Mouse (Mus musculus): ENCODE measurements around the gene Adamts14. TPM values are rescaled to one million over a fixed set of nuclear protein-coding genes. Genes with fewer than 3 reads are reported as not detected.

Gene Adamts14
- polyA plus RNA-seq, 1 experiment from 2014 or later = 1.1 TPM

DNA sequence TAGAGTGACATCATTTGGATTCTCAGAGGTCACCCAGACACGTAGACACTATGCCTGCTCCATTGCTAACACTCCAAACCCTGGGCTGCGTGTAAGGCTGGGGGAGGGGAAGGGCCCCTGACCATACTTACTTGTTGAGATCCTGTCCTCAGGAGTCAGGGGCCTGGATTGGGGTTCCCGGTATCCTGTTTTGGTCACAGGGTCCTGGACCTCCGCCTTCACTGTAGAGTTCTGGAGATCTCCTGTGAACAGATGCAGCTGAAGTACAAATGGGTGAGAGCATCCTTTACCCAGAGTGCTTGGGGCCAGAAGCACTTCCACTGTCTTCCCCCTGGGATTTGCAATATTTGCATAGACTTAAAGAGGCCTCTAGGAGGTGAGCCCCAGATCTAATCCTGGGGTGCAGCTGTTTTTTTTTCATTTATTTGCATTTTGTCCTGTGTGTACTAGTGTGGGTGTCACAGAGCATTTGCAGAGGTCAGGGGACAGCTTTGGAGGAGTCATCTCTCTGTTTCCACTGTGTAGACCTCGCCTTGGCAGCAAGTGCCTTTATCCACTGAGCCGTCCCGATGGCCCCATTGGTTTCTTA is 72.9 kb downstream of the Adamts14 start:
- WGBS = 84% methylated on average over 7 of the region's 7 CpGs
- no peaks in the 10 kb centered on the region for H3K4me1 ChIP-seq (replicated peaks; ENCODE audit: control insufficient read depth, insufficient read depth)
- no peak for ATAC-seq (ENCODE audit: low FRiP score, low TSS enrichment)

DNA sequence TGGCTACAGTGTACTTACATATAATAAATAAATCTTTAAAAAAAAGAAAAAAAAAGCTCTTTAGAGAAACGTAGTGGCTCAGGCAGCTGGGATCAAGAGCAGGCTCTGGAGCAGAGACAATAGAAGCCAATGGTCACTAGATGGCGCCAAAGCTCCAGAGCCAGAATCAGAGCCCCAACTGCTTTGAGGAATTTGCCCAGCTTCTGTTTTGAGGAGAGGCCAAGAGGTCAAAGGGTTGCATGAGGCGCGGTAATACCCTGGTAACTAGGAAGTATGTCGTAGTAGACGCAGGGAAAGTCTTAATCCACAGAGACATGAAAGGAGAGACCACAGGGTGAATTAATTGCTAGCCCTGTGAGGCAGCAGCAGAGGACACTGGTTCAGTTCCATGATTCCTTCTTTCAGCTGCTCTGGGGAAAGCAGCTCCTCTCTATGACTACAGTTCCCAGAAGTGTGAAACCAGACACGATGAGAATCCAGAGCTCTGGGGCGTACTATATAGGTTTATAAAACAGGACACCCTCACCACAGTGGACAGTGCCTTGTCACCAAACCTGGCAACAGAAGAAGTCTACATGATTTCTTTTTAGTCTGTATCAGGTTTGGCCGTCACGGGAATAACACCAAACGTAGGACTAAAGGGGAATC is 73.5 kb downstream of the Adamts14 start:
- Histone ChIP-seq H3K4me3 (ENCODE audit: low read depth, low read length) (no peak overlapping the region), H3K4me2 (replicated peaks; ENCODE audit: low read depth) (no peak overlapping the region), H3K9me3 (ENCODE audit: control insufficient read depth, low read length) (no peaks in the 10 kb centered on the region), H3K9ac (ENCODE audit: low read length) (no peak overlapping the region), H3K4me1 (replicated peaks; ENCODE audit: control insufficient read depth, insufficient read depth) (no peaks in the 10 kb centered on the region), H3K27me3 (ENCODE audit: control insufficient read depth, insufficient read depth, low read length) (no peaks in the 10 kb centered on the region), H3K36me3 (ENCODE audit: control insufficient read depth, insufficient read depth, low read length) (no peaks in the 10 kb centered on the region), H3K27ac (replicated peaks) (no peak overlapping the region)
- ATAC-seq (ENCODE audit: low FRiP score, low TSS enrichment) (peak; percentile 45; the same call in 1 of the 2 replicates), DNase-seq (ENCODE audit: low spot score) (peak; percentile 74)
- TF ChIP-seq EP300 (optimal IDR thresholded peaks at IDR 0.05) (no peak), CTCF (IDR thresholded peaks at IDR 0.05; ENCODE audit: low read depth) (peak; percentile 98)
- 28% methylated on average over 11 of the region's 11 CpGs for WGBS

More for the DNA sequence above, 72.9 kb downstream of the Adamts14 start:
- H3K4me3 ChIP-seq (ENCODE audit: low read depth, low read length) = no peak overlapping the region
- H3K27ac ChIP-seq (replicated peaks) = no peak overlapping the region
- H3K9me3 ChIP-seq (ENCODE audit: control insufficient read depth, low read length) = no peaks in the 10 kb centered on the region
- no peaks in the 10 kb centered on the region for H3K36me3 ChIP-seq (ENCODE audit: control insufficient read depth, insufficient read depth, low read length)
- TF ChIP-seq EP300 (optimal IDR thresholded peaks at IDR 0.05) = no peak
- TF ChIP-seq CTCF (IDR thresholded peaks at IDR 0.05; ENCODE audit: low read depth) = no peak
- no peak overlapping the region for H3K4me2 ChIP-seq (replicated peaks; ENCODE audit: low read depth)
- DNase-seq (ENCODE audit: low spot score) = no peak
- no peak overlapping the region for H3K9ac ChIP-seq (ENCODE audit: low read length)
- H3K27me3 ChIP-seq (ENCODE audit: control insufficient read depth, insufficient read depth, low read length) = no peaks in the 10 kb centered on the region

DNA sequence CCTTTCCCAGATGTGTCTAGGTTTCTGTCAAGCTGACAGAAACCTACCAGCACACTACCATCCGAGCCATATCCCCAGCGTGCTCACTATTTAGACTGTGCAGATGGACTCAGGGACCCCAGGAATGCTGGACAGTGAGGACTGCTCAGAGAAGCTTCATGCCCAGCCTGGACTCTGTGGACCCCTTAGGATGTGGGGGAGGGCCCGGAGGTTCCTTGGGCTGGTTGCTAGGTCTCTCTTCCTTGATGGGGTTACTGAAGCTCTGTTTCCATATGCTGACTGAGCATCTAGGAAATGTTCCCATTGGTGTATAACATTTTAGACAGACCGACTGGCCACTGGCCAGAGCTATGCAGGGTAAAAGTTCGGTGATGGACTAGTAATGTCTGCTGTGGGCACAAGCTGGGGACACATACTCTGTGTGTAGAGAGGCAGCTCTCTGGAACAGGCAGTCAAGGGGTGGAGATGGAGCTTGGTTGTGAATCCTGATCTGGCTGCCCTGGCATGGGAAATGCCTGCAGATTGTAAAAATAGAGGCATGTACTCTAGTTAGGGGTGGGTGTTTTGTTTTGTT is 77.4 kb downstream of the Adamts14 start:
- H3K4me3 ChIP-seq (ENCODE audit: low read depth, low read length) = no peak overlapping the region
- H3K27me3 ChIP-seq (ENCODE audit: control insufficient read depth, insufficient read depth, low read length) = no peaks in the 10 kb centered on the region
- no peaks in the 10 kb centered on the region for H3K36me3 ChIP-seq (ENCODE audit: control insufficient read depth, insufficient read depth, low read length)
- 80% methylated on average over 5 of the region's 5 CpGs for WGBS
- H3K27ac ChIP-seq (replicated peaks) = peak overlapping the region; percentile 59
- no peaks in the 10 kb centered on the region for H3K9me3 ChIP-seq (ENCODE audit: control insufficient read depth, low read length)
- no peaks in the 10 kb centered on the region for H3K4me1 ChIP-seq (replicated peaks; ENCODE audit: control insufficient read depth, insufficient read depth)
- H3K9ac ChIP-seq (ENCODE audit: low read length) = no peak overlapping the region
- H3K4me2 ChIP-seq (replicated peaks; ENCODE audit: low read depth) = no peak overlapping the region
- DNase-seq (ENCODE audit: low spot score) (no peak), ATAC-seq (ENCODE audit: low FRiP score, low TSS enrichment) (no peak)
- TF ChIP-seq CTCF (IDR thresholded peaks at IDR 0.05; ENCODE audit: low read depth) (no peak), EP300 (optimal IDR thresholded peaks at IDR 0.05) (no peak)

DNA sequence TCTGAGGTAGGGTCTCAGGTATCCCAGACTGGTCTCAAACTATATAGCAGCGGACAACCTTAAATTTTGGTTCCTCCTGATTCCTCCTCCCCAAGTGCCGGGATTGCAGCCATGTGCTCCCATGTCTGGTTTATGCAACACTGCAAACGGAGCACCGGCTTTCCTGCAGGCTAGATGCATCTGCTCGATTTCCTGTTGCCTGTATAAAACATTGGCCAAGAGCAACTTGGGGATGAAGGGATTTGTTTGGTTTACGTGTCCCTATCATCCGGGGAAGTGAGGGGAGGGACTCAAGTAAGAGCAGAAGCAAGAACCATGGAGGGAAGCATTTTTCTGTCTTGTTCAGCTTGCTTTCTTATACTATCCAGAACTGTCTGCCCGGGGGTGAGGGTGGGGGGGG is 78.0 kb downstream of the Adamts14 start:
- Histone ChIP-seq H3K4me3 (ENCODE audit: low read depth, low read length) (no peak overlapping the region), H3K4me2 (replicated peaks; ENCODE audit: low read depth) (no peak overlapping the region), H3K4me1 (replicated peaks; ENCODE audit: control insufficient read depth, insufficient read depth) (no peaks in the 10 kb centered on the region), H3K9ac (ENCODE audit: low read length) (no peak overlapping the region), H3K9me3 (ENCODE audit: control insufficient read depth, low read length) (no peaks in the 10 kb centered on the region), H3K27me3 (ENCODE audit: control insufficient read depth, insufficient read depth, low read length) (no peaks in the 10 kb centered on the region), H3K27ac (replicated peaks) (peak overlapping the region; percentile 59), H3K36me3 (ENCODE audit: control insufficient read depth, insufficient read depth, low read length) (no peaks in the 10 kb centered on the region)
- TF ChIP-seq EP300 (optimal IDR thresholded peaks at IDR 0.05) (no peak), CTCF (IDR thresholded peaks at IDR 0.05; ENCODE audit: low read depth) (no peak)
- WGBS = 48% methylated on average over 8 of the region's 8 CpGs
- no peak for ATAC-seq (ENCODE audit: low FRiP score, low TSS enrichment)
- no peak for DNase-seq (ENCODE audit: low spot score)

- Histone ChIP-seq H3K36me3 (ENCODE audit: control insufficient read depth, insufficient read depth, low read length) (no peaks in the 10 kb centered on the region), H3K4me3 (ENCODE audit: low read depth, low read length) (no peak overlapping the region), H3K27me3 (ENCODE audit: control insufficient read depth, insufficient read depth, low read length) (no peaks in the 10 kb centered on the region), H3K4me2 (replicated peaks; ENCODE audit: low read depth) (no peak overlapping the region), H3K9ac (ENCODE audit: low read length) (no peak overlapping the region), H3K27ac (replicated peaks) (peak overlapping the region; percentile 77), H3K9me3 (ENCODE audit: control insufficient read depth, low read length) (no peaks in the 10 kb centered on the region), H3K4me1 (replicated peaks; ENCODE audit: control insufficient read depth, insufficient read depth) (no peaks in the 10 kb centered on the region)
- 59% methylated on average over 9 of the region's 9 CpGs for WGBS
- DNase-seq (ENCODE audit: low spot score) (no peak), ATAC-seq (ENCODE audit: low FRiP score, low TSS enrichment) (no peak)
- TF ChIP-seq EP300 (optimal IDR thresholded peaks at IDR 0.05) = no peak
- TF ChIP-seq CTCF (IDR thresholded peaks at IDR 0.05; ENCODE audit: low read depth) = no peak
Measured at GRCm38 (mm10) chr10:61194611-61195010, 78.6 kb downstream of the Adamts14 start.

- 71% methylated on average over 3 of the region's 3 CpGs for WGBS
Measured at GRCm38 (mm10) chr10:61188010-61188409, 85.2 kb downstream of the Adamts14 start.

More at GRCm38 (mm10) chr10:61188010-61188409, 85.2 kb downstream of the Adamts14 start:
- ATAC-seq (ENCODE audit: low FRiP score, low TSS enrichment) = no peak
- TF ChIP-seq CTCF (IDR thresholded peaks at IDR 0.05; ENCODE audit: low read depth) (no peak), EP300 (optimal IDR thresholded peaks at IDR 0.05) (no peak)
- no peak for DNase-seq (ENCODE audit: low spot score)
- Histone ChIP-seq H3K9me3 (ENCODE audit: control insufficient read depth, low read length) (no peaks in the 10 kb centered on the region), H3K27ac (replicated peaks) (no peak overlapping the region), H3K9ac (ENCODE audit: low read length) (no peak overlapping the region), H3K4me3 (ENCODE audit: low read depth, low read length) (no peak overlapping the region), H3K4me1 (replicated peaks; ENCODE audit: control insufficient read depth, insufficient read depth) (no peaks in the 10 kb centered on the region), H3K36me3 (ENCODE audit: control insufficient read depth, insufficient read depth, low read length) (no peaks in the 10 kb centered on the region), H3K27me3 (ENCODE audit: control insufficient read depth, insufficient read depth, low read length) (no peaks in the 10 kb centered on the region), H3K4me2 (replicated peaks; ENCODE audit: low read depth) (no peak overlapping the region)

Data from stomach, postnatal 0 days (tissue).